Mouse (Mus musculus) liver, adult 2 months (tissue): ENCODE measurements around the gene Adrb1.

Experiments used
- CTCF ChIP-seq: fragments of 200-500 bp; IDR thresholded peaks from 2 replicates; pipeline ENCODE4 v1.5.1; 2011; ENCODE audit warnings: low read depth, low read length, control low read depth
- POLR2A ChIP-seq: fragments of 200-500 bp; IDR thresholded peaks from 2 replicates; pipeline ENCODE4 v1.6.1; 2011; ENCODE audit warnings: low read length, control low read depth; ENCODE audit not compliant: insufficient read depth; ENCODE audit errors: extremely low read depth

DNA sequence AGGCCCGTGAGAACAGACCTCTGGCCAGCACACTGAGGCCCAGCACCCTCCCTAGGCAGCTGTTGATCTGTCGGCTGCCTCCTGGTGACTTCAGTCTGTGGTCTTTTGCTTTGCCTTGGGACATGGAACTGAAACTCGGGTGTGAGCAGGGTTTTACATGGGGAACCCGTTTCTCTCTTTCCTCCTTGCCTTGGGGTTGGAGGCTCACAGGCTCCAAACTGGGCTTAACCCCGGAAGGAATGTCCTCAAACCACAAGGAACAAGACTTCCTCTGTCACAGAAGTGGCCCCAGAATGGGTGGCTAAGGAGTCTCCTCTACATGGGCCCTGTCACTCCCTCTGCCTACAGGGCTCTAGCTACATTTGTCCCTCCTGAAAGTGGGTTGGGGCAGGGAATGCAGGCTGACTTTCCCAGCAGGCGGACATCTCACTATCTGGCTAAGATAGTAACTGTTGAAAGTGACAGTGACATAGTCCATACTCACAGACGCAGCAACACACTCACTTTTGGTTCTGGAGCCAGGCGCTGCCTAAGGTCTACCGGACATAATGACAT is 52.5 kb downstream of the Adrb1 start:
- TF ChIP-seq CTCF, result no peak
- TF ChIP-seq POLR2A, result no peak
